Mouse (Mus musculus) embryonic facial prominence, embryonic 15.5 days (tissue): ENCODE measurements around the gene Pdzd4. TPM values are rescaled to one million over a fixed set of nuclear protein-coding genes. Genes with fewer than 3 reads are reported as not detected.
A peak's percentile ranks its signal among the peaks of the same experiment; 100 is the strongest.

ENCODE experiments used
- ATAC-seq: fragments of 200-750 bp; cut with Nextera tagmentation; 2 replicates; pipeline ENCODE4 v1.8.0; 2017; ENCODE audit warnings: low read depth, moderate TSS enrichment; ENCODE audit not compliant: insufficient number of reproducible peaks, low FRiP score, low TSS enrichment
- H3K27ac ChIP-seq: fragments of 300-500 bp; sonication (generic); replicated peaks from 2 replicates; pipeline ENCODE4 v1.5.1; 2015; ENCODE audit warnings: mild to moderate bottlenecking, inconsistent platforms
- H3K27me3 ChIP-seq: fragments of 300-500 bp; sonication (generic); 2 replicates; pipeline ENCODE4 v1.6.1; 2015; ENCODE audit warnings: inconsistent platforms
- H3K36me3 ChIP-seq: fragments of 300-500 bp; sonication (generic); 2 replicates; pipeline ENCODE4 v1.6.1; 2015; ENCODE audit warnings: mild to moderate bottlenecking, inconsistent platforms
- H3K4me1 ChIP-seq: fragments of 300-500 bp; sonication (generic); 2 replicates; pipeline ENCODE4 v1.6.1; 2015; ENCODE audit warnings: inconsistent platforms
- H3K4me2 ChIP-seq: fragments of 300-500 bp; sonication (generic); replicated peaks from 2 replicates; pipeline ENCODE4 v1.6.1; 2015; ENCODE audit warnings: mild to moderate bottlenecking, inconsistent platforms
- H3K4me3 ChIP-seq: fragments of 300-500 bp; sonication (generic); replicated peaks from 2 replicates; pipeline ENCODE4 v1.5.1; 2015; ENCODE audit warnings: mild to moderate bottlenecking, inconsistent platforms
- H3K9ac ChIP-seq: fragments of 300-500 bp; sonication (generic); 2 replicates; pipeline ENCODE4 v1.6.1; 2015; ENCODE audit warnings: inconsistent platforms
- H3K9me3 ChIP-seq: fragments of 300-500 bp; sonication (generic); replicated peaks from 2 replicates; pipeline ENCODE4 v1.6.1; 2016; ENCODE audit warnings: inconsistent platforms
- WGBS: fragments of 180-500 bp; shearing (Covaris S2); methylation state at CpG from one replicate; pipeline ENCODE4 v1.1.7; 2015; 5-methylcytosine and 5-hydroxymethylcytosine counted together
- polyA plus RNA-seq: library from polyadenylated mRNA; unstranded; fragments of >200 nt; fragmentation: Nextera tagmentation; extraction: Ambion mirVana; gene quantifications from 2 replicates; pipeline ENCODE4 v1.2.1, GENCODE M21; 2015

The Pdzd4 gene
- polyA plus RNA-seq, 1 experiment from 2014 or later = 1.3 TPM

DNA sequence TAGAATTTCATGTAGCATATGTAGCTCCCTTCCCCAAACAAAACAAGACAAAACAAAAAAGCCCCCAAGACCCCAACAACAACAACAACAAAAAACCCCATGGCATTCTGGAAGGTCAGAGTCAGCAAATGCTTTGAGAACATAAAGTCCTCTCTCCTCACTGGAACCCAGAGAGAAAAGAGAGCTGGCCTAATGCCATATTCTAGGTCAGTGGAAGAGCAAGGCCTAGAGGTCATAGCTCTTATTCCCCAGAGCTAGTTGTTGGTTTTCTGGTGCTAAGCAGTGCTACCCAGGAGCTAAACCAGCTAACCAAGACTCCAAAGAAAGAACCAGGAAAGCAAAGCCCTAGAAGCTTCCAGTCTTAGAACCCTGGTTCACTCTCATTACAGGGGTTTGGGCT is 39.1 kb downstream of the Pdzd4 start:
- no peak for ATAC-seq
- H3K27ac ChIP-seq = peak overlapping the region; percentile 91; the same call in 1 of the 2 replicates
- H3K4me2 ChIP-seq = peak overlapping the region; percentile 50
- H3K9me3 ChIP-seq = no peaks in the 10 kb centered on the region
- H3K27me3 ChIP-seq = no peaks in the 10 kb centered on the region
- peaks cover 8% of the 10 kb centered on the region for H3K4me1 ChIP-seq
- no peak overlapping the region; the same call in 1 of the 2 replicates for H3K9ac ChIP-seq
- peaks cover 12% of the 10 kb centered on the region for H3K36me3 ChIP-seq
- H3K4me3 ChIP-seq = peak overlapping the region; percentile 64

DNA sequence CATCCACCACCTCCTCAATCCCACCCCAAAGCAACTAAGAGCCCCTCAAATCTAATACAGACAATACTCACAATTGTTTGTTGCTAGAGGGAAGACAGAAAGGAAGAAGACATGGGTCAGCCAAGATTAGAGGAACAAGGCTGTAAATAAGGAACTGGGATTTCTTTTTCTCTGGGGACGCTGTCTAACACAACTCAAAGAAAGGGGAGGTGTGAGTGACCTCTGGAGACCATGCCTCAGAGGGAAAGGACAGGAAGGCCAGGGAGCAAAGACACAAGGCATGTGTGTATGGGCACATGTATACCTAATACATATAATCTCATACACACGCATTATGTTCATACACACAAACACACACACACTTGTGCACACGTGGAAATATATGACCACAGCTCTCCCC is 42.5 kb downstream of the Pdzd4 start:
- Histone ChIP-seq H3K4me3 (no peak overlapping the region), H3K9ac (no peak overlapping the region), H3K27me3 (no peaks in the 10 kb centered on the region), H3K36me3 (peaks cover 27% of the 10 kb centered on the region; the same call in 1 of the 2 replicates), H3K27ac (no peak overlapping the region), H3K4me1 (no peaks in the 10 kb centered on the region), H3K4me2 (no peak overlapping the region), H3K9me3 (no peaks in the 10 kb centered on the region)
- ATAC-seq = no peak
- WGBS = 92% methylated on average over 3 of the region's 3 CpGs

GRCm38 (mm10) chrX:73774802-73775483 is 49.8 kb downstream of the Pdzd4 start:
- Histone ChIP-seq H3K27ac (no peak overlapping the region), H3K9ac (no peak overlapping the region), H3K4me2 (no peak overlapping the region), H3K9me3 (no peaks in the 10 kb centered on the region), H3K27me3 (no peaks in the 10 kb centered on the region), H3K4me1 (no peaks in the 10 kb centered on the region), H3K4me3 (no peak overlapping the region), H3K36me3 (0 out of 2 replicates have a peak, but pooled peaks cover 18% of the 10 kb centered on the region)
- ATAC-seq = no peak; the same call in 1 of the 2 replicates
- WGBS = 65% methylated on average over 10 of the region's 10 CpGs

DNA sequence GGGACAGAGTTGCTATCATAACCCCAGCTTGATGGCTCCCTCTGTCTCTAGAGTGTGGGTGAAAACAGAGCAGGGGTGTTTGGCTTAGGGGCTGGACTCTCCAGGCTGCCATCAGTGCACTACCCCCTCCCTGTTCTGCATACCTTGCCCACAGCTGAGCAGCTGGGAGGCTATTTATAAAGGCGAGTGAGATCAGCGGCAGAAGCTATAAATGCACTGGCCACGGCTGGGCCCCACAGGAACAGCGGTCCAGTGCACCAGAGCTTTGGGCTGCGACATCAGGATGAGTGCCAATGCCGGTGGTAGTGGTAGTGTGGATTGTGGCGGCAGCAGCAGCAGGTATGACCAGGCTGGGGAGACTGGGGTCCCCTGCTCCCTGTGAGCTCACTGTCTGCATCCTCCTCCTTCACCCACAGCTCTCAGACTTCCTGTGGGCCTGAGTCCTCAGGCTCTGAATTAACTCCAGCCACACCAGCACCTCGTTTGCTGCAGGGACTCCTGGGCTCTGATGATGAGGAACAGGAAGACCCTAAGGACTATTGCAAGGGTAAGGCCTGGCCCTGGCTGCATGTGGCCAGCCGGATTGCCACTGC is 50.5 kb downstream of the Pdzd4 start, which contains the start of gene Srpk3:
Gene Srpk3, plus strand, starts transcription at position 238 of the 593 bp plus-strand sequence.
- no peaks in the 10 kb centered on the region for H3K9me3 ChIP-seq
- H3K4me3 ChIP-seq = no peak within 1 kb of the TSS
- H3K36me3 ChIP-seq = 0 out of 2 replicates have a peak, but pooled peaks cover 12% of the 10 kb centered on the region
- H3K9ac ChIP-seq = no peak within 1 kb of the TSS
- no peaks in the 10 kb centered on the region for H3K27me3 ChIP-seq
- no peaks in the 10 kb centered on the region for H3K4me1 ChIP-seq
- no peak within 1 kb of the TSS for H3K27ac ChIP-seq
- ATAC-seq = no peak
- H3K4me2 ChIP-seq = no peak within 1 kb of the TSS
- 62% methylated on average over 9 of the region's 9 CpGs for WGBS

DNA sequence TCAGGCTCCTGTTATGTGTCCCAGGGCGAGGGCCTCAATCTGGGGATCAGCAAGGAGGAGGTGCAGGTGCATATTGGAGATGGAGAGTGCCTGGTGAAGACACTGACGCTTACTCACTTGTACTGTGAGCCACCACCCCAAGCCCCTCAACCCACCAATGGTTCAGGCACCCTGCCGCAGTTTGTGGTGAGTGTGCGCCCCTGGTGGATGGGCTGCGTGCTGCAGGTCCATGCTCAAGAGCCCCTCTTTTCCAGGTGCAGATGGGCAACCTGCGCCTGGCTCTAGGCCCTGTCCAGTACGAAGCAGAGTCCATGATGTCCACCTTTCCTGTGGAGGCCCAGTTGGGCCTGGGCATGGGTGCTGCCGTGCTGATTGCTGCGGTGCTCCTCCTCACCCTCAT is 57.5 kb downstream of the Pdzd4 start:
- H3K36me3 ChIP-seq = no peaks in the 10 kb centered on the region
- H3K9me3 ChIP-seq = no peaks in the 10 kb centered on the region
- no peak overlapping the region for H3K27ac ChIP-seq
- H3K4me2 ChIP-seq = no peak overlapping the region
- no peak overlapping the region for H3K9ac ChIP-seq
- H3K4me3 ChIP-seq = no peak overlapping the region
- WGBS = 57% methylated on average over 9 of the region's 9 CpGs
- H3K27me3 ChIP-seq = no peaks in the 10 kb centered on the region
- H3K4me1 ChIP-seq = no peaks in the 10 kb centered on the region
- ATAC-seq = no peak

GRCm38 (mm10) chrX:73765311-73765710 is 59.5 kb downstream of the Pdzd4 start:
- H3K4me2 ChIP-seq = no peak overlapping the region
- no peaks in the 10 kb centered on the region for H3K9me3 ChIP-seq
- ATAC-seq = no peak
- no peak overlapping the region for H3K27ac ChIP-seq
- 45% methylated on average over 1 of the region's 1 CpGs for WGBS
- no peaks in the 10 kb centered on the region for H3K4me1 ChIP-seq
- H3K27me3 ChIP-seq = no peaks in the 10 kb centered on the region
- no peak overlapping the region for H3K9ac ChIP-seq
- H3K4me3 ChIP-seq = no peak overlapping the region
- no peaks in the 10 kb centered on the region for H3K36me3 ChIP-seq

DNA sequence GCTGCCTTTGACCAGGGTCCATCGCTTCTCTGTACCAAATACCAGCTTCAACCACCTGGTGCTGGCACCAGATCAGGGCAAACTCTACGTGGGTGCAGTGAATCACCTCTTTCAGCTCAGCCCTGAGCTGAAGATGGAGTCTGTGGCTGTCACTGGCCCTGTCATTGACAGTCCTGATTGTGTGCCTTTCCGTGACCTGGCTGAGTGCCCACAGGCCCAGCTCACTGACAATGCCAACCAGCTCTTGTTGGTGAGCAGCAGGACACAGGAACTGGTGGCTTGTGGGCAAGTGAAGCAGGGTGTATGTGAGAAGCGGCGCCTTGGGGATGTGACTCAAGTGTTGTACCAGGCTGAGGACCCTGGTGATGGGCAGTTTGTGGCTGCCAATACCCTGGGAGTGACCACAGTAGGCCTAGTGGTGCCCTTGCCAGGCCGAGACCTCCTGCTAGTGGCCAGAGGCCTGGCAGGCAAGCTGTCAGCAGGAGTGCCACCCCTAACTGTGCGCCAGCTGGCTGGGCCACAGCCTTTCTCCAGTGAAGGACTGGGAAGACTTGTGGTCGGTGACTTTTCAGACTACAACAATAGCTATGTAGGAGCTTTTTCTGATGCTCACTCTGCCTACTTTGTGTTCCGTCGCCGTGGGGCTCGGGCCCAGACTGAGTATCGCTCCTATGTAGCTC is 66.0 kb downstream of the Pdzd4 start:
- H3K27me3 ChIP-seq = no peaks in the 10 kb centered on the region
- no peaks in the 10 kb centered on the region for H3K9me3 ChIP-seq
- ATAC-seq = no peak
- H3K4me2 ChIP-seq = no peak overlapping the region
- H3K36me3 ChIP-seq = no peaks in the 10 kb centered on the region
- 84% methylated on average over 13 of the region's 13 CpGs for WGBS
- H3K4me1 ChIP-seq = no peaks in the 10 kb centered on the region
- no peak overlapping the region for H3K4me3 ChIP-seq
- no peak overlapping the region for H3K9ac ChIP-seq
- H3K27ac ChIP-seq = no peak overlapping the region

DNA sequence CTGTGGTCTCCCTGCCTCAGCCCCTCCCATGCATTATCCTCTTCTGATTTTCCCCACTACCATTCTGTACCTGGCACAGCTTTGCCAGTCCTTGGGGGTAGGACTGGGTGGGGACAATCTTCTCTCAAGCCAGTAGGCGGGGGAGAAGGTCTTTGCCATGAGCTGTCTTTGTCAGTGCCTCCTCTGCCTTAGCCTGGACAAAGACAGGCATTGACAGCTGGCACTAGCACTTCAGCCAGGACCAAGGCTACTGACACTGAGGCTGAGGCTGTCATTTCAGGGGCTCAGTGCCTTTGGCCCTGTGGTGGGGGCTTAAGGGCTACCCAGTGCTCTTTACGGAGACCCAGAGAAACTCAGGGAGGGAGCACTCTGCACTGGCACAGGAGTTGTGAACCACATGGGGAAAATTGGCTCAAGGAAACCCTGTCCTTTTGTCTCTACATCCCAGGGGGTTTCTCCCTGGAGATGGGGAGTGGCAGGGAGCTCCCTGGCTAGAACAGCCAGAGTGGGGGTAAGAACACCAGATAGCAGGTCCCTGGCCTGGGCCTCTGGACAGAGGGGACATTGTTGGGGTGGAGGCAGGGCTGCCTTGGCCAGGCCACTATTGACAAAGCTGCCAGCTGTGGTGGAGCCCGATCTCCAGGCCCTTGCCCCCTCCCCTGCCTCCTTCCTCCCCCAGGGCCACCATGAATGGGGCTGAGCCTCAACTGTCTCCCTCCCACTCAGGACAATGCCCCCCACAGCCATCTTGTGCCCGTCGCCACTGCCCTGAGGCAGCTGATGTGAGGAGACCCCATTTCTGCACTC is 68.2 kb downstream of the Pdzd4 start, which contains the start of gene Plxnb3:
Gene Plxnb3, plus strand, starts transcription at position 757 of the 807 bp plus-strand sequence.
- WGBS = 69% methylated on average over 5 of the region's 5 CpGs
- no peak within 1 kb of the TSS for H3K9ac ChIP-seq
- no peaks in the 10 kb centered on the region for H3K36me3 ChIP-seq
- no peaks in the 10 kb centered on the region for H3K4me1 ChIP-seq
- H3K4me3 ChIP-seq = no peak within 1 kb of the TSS
- H3K27ac ChIP-seq = no peak within 1 kb of the TSS
- no peaks in the 10 kb centered on the region for H3K9me3 ChIP-seq
- H3K4me2 ChIP-seq = no peak within 1 kb of the TSS
- ATAC-seq = no peak
- no peaks in the 10 kb centered on the region for H3K27me3 ChIP-seq

- no peak for ATAC-seq
- WGBS = 69% methylated on average over 1 of the region's 1 CpGs
These were observed 75.8 kb downstream of the Pdzd4 start for GRCm38 (mm10) chrX:73748977-73749376.

GRCm38 (mm10) chrX:73744774-73745481 is 79.8 kb downstream of the Pdzd4 start:
- no peak for ATAC-seq
- no peak overlapping the region for H3K27ac ChIP-seq

More at GRCm38 (mm10) chrX:73748977-73749376, 75.8 kb downstream of the Pdzd4 start:
- Histone ChIP-seq H3K4me3 (no peak overlapping the region), H3K4me2 (no peak overlapping the region), H3K27me3 (no peaks in the 10 kb centered on the region), H3K9ac (no peak overlapping the region), H3K36me3 (no peaks in the 10 kb centered on the region), H3K27ac (no peak overlapping the region), H3K4me1 (no peaks in the 10 kb centered on the region), H3K9me3 (no peaks in the 10 kb centered on the region)

More at GRCm38 (mm10) chrX:73744774-73745481, 79.8 kb downstream of the Pdzd4 start:
- H3K4me1 ChIP-seq = no peaks in the 10 kb centered on the region
- no peak overlapping the region for H3K4me2 ChIP-seq
- H3K9me3 ChIP-seq = no peaks in the 10 kb centered on the region
- 83% methylated on average over 1 of the region's 1 CpGs for WGBS
- no peak overlapping the region for H3K9ac ChIP-seq
- no peak overlapping the region for H3K4me3 ChIP-seq
- no peaks in the 10 kb centered on the region for H3K27me3 ChIP-seq
- H3K36me3 ChIP-seq = no peaks in the 10 kb centered on the region
